14 mouse cellular contexts compared by ENCODE assay signal in the genomic region with DNA sequence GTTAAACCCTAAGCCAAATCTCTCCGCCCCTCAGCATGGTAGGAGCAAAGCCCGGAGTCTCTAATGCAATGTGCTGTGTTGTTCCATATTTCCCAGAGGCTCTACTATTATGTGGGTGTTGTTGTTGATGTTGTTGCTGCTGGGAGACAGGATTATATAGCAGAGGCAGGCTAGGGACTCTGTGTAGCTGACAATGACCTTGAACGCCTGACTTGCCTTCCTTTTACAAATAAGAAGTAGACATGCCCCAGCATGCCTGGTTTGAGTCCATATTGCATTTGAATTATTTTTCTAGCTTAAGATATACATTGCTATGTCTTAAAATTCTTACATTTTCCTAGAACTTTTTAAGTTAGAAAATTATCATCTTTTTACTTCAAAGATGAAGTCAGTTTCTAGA. TPM values are rescaled to one million over a fixed set of nuclear protein-coding genes. Genes with fewer than 3 reads are reported as not detected.
DNase-seq lines count a peak whose midpoint lies in the region; ATAC-seq and TF ChIP-seq lines count a peak whose summit lies in the region.
"Had no signal": no experiment of that assay in that cellular context is flagged by ENCODE, and none has a peak within 500 bp of the region (broad histone marks: within the 10 kb centered on the region; RNA-seq: fewer than 3 reads in every experiment).

No protein-coding gene starts in this region.

- H3K4me1 ChIP-seq in heart, adult 2 months (ENCODE audit: control insufficient read depth, insufficient read depth, low read length): peaks cover 9% of the 10 kb centered on the region
- peaks cover 35% of the 10 kb centered on the region for H3K4me1 ChIP-seq in hindbrain, embryonic 10.5 days (replicated peaks)
- no peaks in the 10 kb centered on the region for H3K4me1 ChIP-seq in hindbrain, embryonic 11.5 days (replicated peaks; ENCODE audit: control insufficient read depth, insufficient read depth, low read length)
- H3K4me1 ChIP-seq in neural tube, embryonic 13.5 days (replicated peaks): peaks cover 19% of the 10 kb centered on the region
- H3K4me1 ChIP-seq in neural tube, embryonic 15.5 days: peaks cover 15% of the 10 kb centered on the region

- WGBS in heart, adult 2 months: 58% methylated on average over 3 of the region's 3 CpGs
- WGBS in hindbrain, embryonic 10.5 days: 90% methylated on average over 3 of the region's 3 CpGs
- WGBS in hindbrain, embryonic 11.5 days: 86% methylated on average over 3 of the region's 3 CpGs
- WGBS in neural tube, embryonic 13.5 days: 86% methylated on average over 3 of the region's 3 CpGs
- WGBS in neural tube, embryonic 15.5 days: 89% methylated on average over 3 of the region's 3 CpGs

- peaks cover 4% of the 10 kb centered on the region; the same call in 1 of the 2 replicates for H3K79me2 ChIP-seq in heart, adult 2 months (replicated peaks; ENCODE audit: control insufficient read depth, insufficient read depth, low read length)

- H3K9me3 ChIP-seq in hindbrain, embryonic 10.5 days: no peaks in the 10 kb centered on the region
- no peaks in the 10 kb centered on the region for H3K9me3 ChIP-seq in hindbrain, embryonic 11.5 days (ENCODE audit: control insufficient read depth, low read length)
- no peaks in the 10 kb centered on the region for H3K9me3 ChIP-seq in neural tube, embryonic 13.5 days
- H3K9me3 ChIP-seq in neural tube, embryonic 15.5 days (replicated peaks): no peaks in the 10 kb centered on the region
- H3K9me3 ChIP-seq: forebrain, embryonic 13.5 days; G1E had no signal

- H3K27ac ChIP-seq in heart, adult 2 months: peak overlapping the region; percentile 95
- H3K27ac ChIP-seq in hindbrain, embryonic 10.5 days: 0 out of 2 replicates have a peak overlapping the region, but pooled peaks have one; percentile 93
- H3K27ac ChIP-seq in hindbrain, embryonic 11.5 days (ENCODE audit: low read depth, low read length): no peak overlapping the region
- H3K27ac ChIP-seq in neural tube, embryonic 13.5 days (replicated peaks): no peak overlapping the region
- H3K27ac ChIP-seq in neural tube, embryonic 15.5 days (replicated peaks): no peak overlapping the region
- H3K27ac ChIP-seq: forebrain, embryonic 13.5 days had no signal

- TF ChIP-seq EP300 in heart, adult 2 months (IDR thresholded peaks at IDR 0.05; ENCODE audit: insufficient read depth, low read depth, low read length): no peak

- peak overlapping the region; percentile 32 for H3K4me3 ChIP-seq in heart, adult 2 months
- H3K4me3 ChIP-seq in hindbrain, embryonic 10.5 days: no peak overlapping the region
- H3K4me3 ChIP-seq in hindbrain, embryonic 11.5 days (ENCODE audit: low read depth, low read length): no peak overlapping the region
- no peak overlapping the region for H3K4me3 ChIP-seq in neural tube, embryonic 13.5 days
- H3K4me3 ChIP-seq in neural tube, embryonic 15.5 days (replicated peaks): no peak overlapping the region
- H3K4me3 ChIP-seq: forebrain, embryonic 13.5 days had no signal

- peaks cover 20% of the 10 kb centered on the region for H3K36me3 ChIP-seq in heart, adult 2 months (ENCODE audit: control insufficient read depth, insufficient read depth, low read length)
- H3K36me3 ChIP-seq in hindbrain, embryonic 10.5 days: peaks cover 22% of the 10 kb centered on the region
- no peaks in the 10 kb centered on the region for H3K36me3 ChIP-seq in hindbrain, embryonic 11.5 days (ENCODE audit: control insufficient read depth, insufficient read depth, low read length)
- H3K36me3 ChIP-seq in neural tube, embryonic 13.5 days: no peaks in the 10 kb centered on the region
- no peaks in the 10 kb centered on the region for H3K36me3 ChIP-seq in neural tube, embryonic 15.5 days
- H3K36me3 ChIP-seq: G1E had no signal

- no peak for TF ChIP-seq POLR2A in heart, adult 2 months (IDR thresholded peaks at IDR 0.05; ENCODE audit: insufficient read depth, low read depth, low read length)

- H3K9ac ChIP-seq in heart, adult 2 months (ENCODE audit: low read depth, low read length): peak overlapping the region; percentile 43; the same call in 1 of the 2 replicates
- no peak overlapping the region for H3K9ac ChIP-seq in hindbrain, embryonic 11.5 days (ENCODE audit: low read depth, low read length)
- no peak overlapping the region for H3K9ac ChIP-seq in neural tube, embryonic 13.5 days
- no peak overlapping the region for H3K9ac ChIP-seq in neural tube, embryonic 15.5 days (replicated peaks)
- H3K9ac ChIP-seq: forebrain, embryonic 13.5 days had no signal

- TF ChIP-seq CTCF in heart, adult 2 months (IDR thresholded peaks at IDR 0.05): no peak

- no peak for ATAC-seq in hindbrain, embryonic 11.5 days (ENCODE audit: low FRiP score)
- no peak for ATAC-seq in neural tube, embryonic 13.5 days (ENCODE audit: low read depth)
- no peak for ATAC-seq in neural tube, embryonic 15.5 days (ENCODE audit: low FRiP score)
- no peak for ATAC-seq in erythroid progenitor cell, adult 5-6 weeks (replicated peaks; ENCODE audit: low FRiP score, poor library complexity, severe bottlenecking)
- ATAC-seq: forebrain, embryonic 13.5 days had no signal

- no peak for DNase-seq in heart, adult 2 months
- no peak for DNase-seq in heart, adult 18-20 months
- DNase-seq in hindbrain, embryonic 10.5 days (ENCODE audit: low spot score): no peak
- no peak for DNase-seq in hindbrain, embryonic 11.5 days (ENCODE audit: low spot score)
- no peak for DNase-seq in kidney, postnatal 25 days
- DNase-seq: B cell, adult 2 months; cerebellum, postnatal 10 days; lung, adult 18-20 months had no signal

- intact Hi-C loops in heart, adult 2 months (cut with DNase I): loop anchor here (2.0 to 10.0 kb wide), 2 partner anchors 37 to 147 kb away; a partner anchor contains a TSS

- H3K4me2 ChIP-seq in hindbrain, embryonic 11.5 days (replicated peaks; ENCODE audit: low read depth, low read length): no peak overlapping the region
- peak overlapping the region; percentile 46 for H3K4me2 ChIP-seq in neural tube, embryonic 13.5 days
- no peak overlapping the region for H3K4me2 ChIP-seq in neural tube, embryonic 15.5 days
- H3K4me2 ChIP-seq: forebrain, embryonic 13.5 days had no signal

- no peaks in the 10 kb centered on the region for H3K27me3 ChIP-seq in heart, adult 2 months (ENCODE audit: control insufficient read depth, insufficient read depth, low read length)
- H3K27me3 ChIP-seq in hindbrain, embryonic 10.5 days (ENCODE audit: insufficient read depth, poor library complexity, severe bottlenecking): no peaks in the 10 kb centered on the region
- H3K27me3 ChIP-seq in hindbrain, embryonic 11.5 days (ENCODE audit: control insufficient read depth, insufficient read depth, low read length): no peaks in the 10 kb centered on the region
- H3K27me3 ChIP-seq in neural tube, embryonic 13.5 days: no peaks in the 10 kb centered on the region
- no peaks in the 10 kb centered on the region for H3K27me3 ChIP-seq in neural tube, embryonic 15.5 days (replicated peaks)
- H3K27me3 ChIP-seq: forebrain, embryonic 13.5 days had no signal

RNA-seq across cellular contexts. Expression of a gene that starts 1.7 kb away (rescaled TPM):
- total RNA-seq in heart, adult 2 months (2021): 100 to 1,000 TPM; 312 to 403 TPM
- polyA plus RNA-seq in heart, adult 2 months (2012; rRNA removed): 102 and 180 TPM in 2 replicates
- total RNA-seq in heart, adult 18-20 months (2021): 100 to 1,000 TPM; 325 to 387 TPM
- polyA plus RNA-seq in hindbrain, embryonic 10.5 days (2016; fragmentation: Nextera tagmentation; extraction: Ambion mirVana): 4.9 and 5.4 TPM in 2 replicates
- 6.7 and 7.2 TPM in 2 replicates for polyA plus RNA-seq in hindbrain, embryonic 11.5 days (2014; fragmentation: Nextera tagmentation; extraction: Ambion mirVana)
- polyA plus RNA-seq in neural tube, embryonic 13.5 days (2015; fragmentation: Nextera tagmentation; extraction: Ambion mirVana): 2.1 and 2.2 TPM in 2 replicates
- 0.84 and 1.5 TPM in 2 replicates for polyA plus RNA-seq in neural tube, embryonic 15.5 days (2015; fragmentation: Nextera tagmentation; extraction: Ambion mirVana)
- total RNA-seq in erythroid progenitor cell, adult 5-6 weeks (2015; ENCODE audit: low replicate concordance): not detected in 2 replicates
- total RNA-seq in erythroid progenitor cell, adult 5-6 weeks (2017; ENCODE audit: low replicate concordance): not detected in 2 replicates
- polyA plus RNA-seq: G1E; liver, adult 2 months had no signal

Comparison
In these comparisons a context has a peak if more than half of its experiments do, and no peak if none do; other contexts are left out.
1. H3K27ac ChIP-seq: peak in heart, adult 2 months (single experiment) and hindbrain, embryonic 10.5 days (single experiment); none in hindbrain, embryonic 11.5 days (single experiment), neural tube, embryonic 13.5 days (single experiment) and neural tube, embryonic 15.5 days (single experiment).
2. RNA of a gene that starts 1.7 kb away (polyA plus RNA-seq): 102 to 180 TPM in heart, adult 2 months; 6.7 to 7.2 TPM in hindbrain, embryonic 11.5 days, 4.9 to 5.4 TPM in hindbrain, embryonic 10.5 days, 2.1 to 2.2 TPM in neural tube, embryonic 13.5 days and 0.84 to 1.5 TPM in neural tube, embryonic 15.5 days; every median in the first group is over 10 times any median in the second.